Mouse (Mus musculus) liver, embryonic 18 days (tissue): Measurements from ENCODE around the gene 9330159F19Rik. TPM values are rescaled to one million over a fixed set of nuclear protein-coding genes. Genes with fewer than 3 reads are reported as not detected.

ENCODE experiments used
- polyA plus RNA-seq: library from polyadenylated mRNA; depleted of rRNA; stranded (reverse); fragments of >200 nt; gene quantifications from 2 replicates; pipeline ENCODE4 v1.2.3, GENCODE M21; 2012; rRNA removed

Gene 9330159F19Rik
- polyA plus RNA-seq: 0.01 TPM in 1 of 2 replicates, not detected in the other

GRCm38 (mm10) chr10:29211453-29211852 lies at the start of gene 9330159F19Rik:
TSS of gene 9330159F19Rik (plus strand) at chr10:29211606.

DNA sequence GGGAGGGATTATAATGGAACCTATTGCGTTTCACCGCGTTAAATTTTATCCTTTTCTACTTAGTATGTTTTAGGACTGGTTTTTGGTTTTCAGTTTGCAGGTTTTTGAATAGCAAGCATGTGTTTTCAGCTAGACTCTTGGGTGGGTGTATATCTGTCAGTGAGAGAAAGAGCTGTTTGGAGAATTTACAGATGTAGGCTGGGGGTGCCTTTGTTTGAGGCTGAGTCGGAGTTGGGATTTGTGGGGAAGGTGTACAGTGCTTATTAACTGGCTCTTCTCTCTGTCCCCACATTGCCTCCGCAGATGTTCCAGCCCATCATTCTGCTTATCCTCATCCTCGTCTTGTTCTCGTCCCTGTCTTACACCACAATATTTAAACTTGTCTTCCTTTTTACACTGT lies 12.8 kb upstream of the 9330159F19Rik start, which contains the start of gene Gm49353:
Gm49353 (plus strand) TSS at position 313 of the 400 bp plus-strand sequence.

Other genes with a start within 250 kb of the 9330159F19Rik start
- not detected in 2 replicates for gene 2310057J18Rik, start 225.3 kb upstream of the 9330159F19Rik start, polyA plus RNA-seq
- 0.02 TPM in 1 of 2 replicates, not detected in the other for gene Soga3, start 67.8 kb upstream of the 9330159F19Rik start, polyA plus RNA-seq
- gene Gm49353, start 12.7 kb upstream of the 9330159F19Rik start, polyA plus RNA-seq: not detected in 2 replicates
- gene Echdc1, start 101.6 kb downstream of the 9330159F19Rik start, polyA plus RNA-seq: 14.5 and 18.8 TPM in 2 replicates
- gene Rnf146, start 150.8 kb downstream of the 9330159F19Rik start, polyA plus RNA-seq: 18.2 and 19.1 TPM in 2 replicates